Mouse (Mus musculus): ENCODE data around the gene Mob1a.

The Mob1a gene

GRCm38 (mm10) chr6:83325525-83326393 lies at the start of gene Mob1a, which contains the start of gene Mthfd2:
TSS of gene Mob1a (plus strand) at chr6:83326016.
TSS of gene Mthfd2 (minus strand) at chr6:83325908.
- peak; percentile 97 for DNase-seq (ENCODE audit: low read depth)

GRCm38 (mm10) chr6:83277151-83277550 lies 48.7 kb upstream of the Mob1a start:
- DNase-seq (ENCODE audit: low read depth): no peak

GRCm38 (mm10) chr6:83278881-83279280 lies 46.9 kb upstream of the Mob1a start:
- DNase-seq (ENCODE audit: low read depth): peak; percentile 70

GRCm38 (mm10) chr6:83280256-83280955 lies 45.4 kb upstream of the Mob1a start:
- peak; percentile 47 for DNase-seq (ENCODE audit: low read depth)

- no peak for DNase-seq (ENCODE audit: low read depth)
These were observed 25.2 kb upstream of the Mob1a start for GRCm38 (mm10) chr6:83300447-83301229.

- DNase-seq (ENCODE audit: low read depth): no peak
These were observed 24.5 kb upstream of the Mob1a start for GRCm38 (mm10) chr6:83301294-83301693.

- no peak for DNase-seq (ENCODE audit: low read depth)
These were observed 23.6 kb upstream of the Mob1a start for GRCm38 (mm10) chr6:83302264-83302663.

GRCm38 (mm10) chr6:83309017-83309416 lies 16.8 kb upstream of the Mob1a start:
- no peak for DNase-seq (ENCODE audit: low read depth)

- no peak for DNase-seq (ENCODE audit: low read depth)
These were observed 14.6 kb upstream of the Mob1a start for GRCm38 (mm10) chr6:83311206-83311605.

GRCm38 (mm10) chr6:83312021-83312420 lies 13.8 kb upstream of the Mob1a start:
- DNase-seq (ENCODE audit: low read depth): no peak

GRCm38 (mm10) chr6:83312514-83312913 lies 13.3 kb upstream of the Mob1a start:
- no peak for DNase-seq (ENCODE audit: low read depth)

GRCm38 (mm10) chr6:83315293-83315692 lies 10.5 kb upstream of the Mob1a start:
- DNase-seq (ENCODE audit: low read depth): peak; percentile 27

- DNase-seq (ENCODE audit: low read depth): peak; percentile 71
These were observed 9.8 kb upstream of the Mob1a start for GRCm38 (mm10) chr6:83316022-83316421.

- DNase-seq (ENCODE audit: low read depth): peak; percentile 95
These were observed 8.6 kb upstream of the Mob1a start for GRCm38 (mm10) chr6:83317108-83317741.

- no peak for DNase-seq (ENCODE audit: low read depth)
These were observed 3.9 kb upstream of the Mob1a start for GRCm38 (mm10) chr6:83321927-83322326.

GRCm38 (mm10) chr6:83322794-83323193 lies 3.0 kb upstream of the Mob1a start:
- no peak for DNase-seq (ENCODE audit: low read depth)

GRCm38 (mm10) chr6:83323652-83324419 lies 2.0 kb upstream of the Mob1a start:
- no peak for DNase-seq (ENCODE audit: low read depth)

- DNase-seq (ENCODE audit: low read depth): no peak
These were observed 549 bp downstream of the Mob1a start for GRCm38 (mm10) chr6:83326394-83326736.

- no peak for DNase-seq (ENCODE audit: low read depth)
These were observed 945 bp downstream of the Mob1a start for GRCm38 (mm10) chr6:83326761-83327160.

- peak; percentile 54 for DNase-seq (ENCODE audit: low read depth)
These were observed 1.9 kb downstream of the Mob1a start for GRCm38 (mm10) chr6:83327591-83328190.

GRCm38 (mm10) chr6:83341387-83341786 lies 15.6 kb downstream of the Mob1a start:
- DNase-seq (ENCODE audit: low read depth): no peak

All from NIH3T3 (cell line).